Mouse (Mus musculus) megakaryocyte, embryonic 14.5 days (primary cell): ENCODE results near the gene Tmem178b.

Experiments used
- FLI1 ChIP-seq: IDR thresholded peaks from 2 replicates; pipeline ENCODE4 v1.6.1; 2012; ENCODE audit warnings: low read length, inconsistent platforms, mixed read lengths
- GATA1 ChIP-seq: IDR thresholded peaks from 3 replicates; pipeline ENCODE4 v1.6.1; 2012; ENCODE audit warnings: mixed read lengths, low read length, inconsistent platforms, borderline replicate concordance

GRCm38 (mm10) chr6:39991922-39992321 lies 118.9 kb downstream of the Tmem178b start:
- TF ChIP-seq GATA1 = no peak
- TF ChIP-seq FLI1 = no peak
